Mouse (Mus musculus): ENCODE results near the gene Muc4.

GRCm38 (mm10) chr16:32766904-32767303 lies 31.2 kb downstream of the Muc4 start:
- TF ChIP-seq POLR2AphosphoS2 (IDR thresholded peaks at IDR 0.05; ENCODE audit: insufficient read length, low read depth) (no peak), USF1 (IDR thresholded peaks at IDR 0.05; ENCODE audit: low read depth) (no peak), POLR2A (IDR thresholded peaks at IDR 0.05; ENCODE audit: insufficient read length, low read depth) (no peak), E2F4 (IDR thresholded peaks at IDR 0.05; ENCODE audit: insufficient read depth) (no peak), MYOG (IDR thresholded peaks at IDR 0.05; ENCODE audit: control insufficient read depth in 1 of 3, insufficient read depth in 1 of 3, insufficient read length in 2 of 3, low read depth in 2 of 3) (no peak)

Data from myocyte (in vitro differentiated cells).